Mouse (Mus musculus): Measurements from ENCODE around the gene Stra6. TPM values are rescaled to one million over a fixed set of nuclear protein-coding genes. Genes with fewer than 3 reads are reported as not detected.

Stra6 gene
- polyA plus RNA-seq (2014; fragmentation: Nextera tagmentation; extraction: Ambion mirVana) = 6.0 and 28.4 TPM in 2 replicates

GRCm38 (mm10) chr9:58063531-58063930, at the start of gene Stra6:
Gene Stra6 (plus strand): TSS chr9:58063788.
- H3K27ac ChIP-seq (ENCODE audit: low read depth, low read length) = no peak within 1 kb of the TSS
- no peak within 1 kb of the TSS for H3K4me3 ChIP-seq (ENCODE audit: low read depth, low read length)
- H3K4me2 ChIP-seq (ENCODE audit: low read depth, low read length) = no peak within 1 kb of the TSS
- H3K9ac ChIP-seq (replicated peaks; ENCODE audit: low read depth, low read length) = no peak within 1 kb of the TSS
- H3K36me3 ChIP-seq (ENCODE audit: control insufficient read depth, insufficient read depth, low read length) = no peaks in the 10 kb centered on the region
- no peaks in the 10 kb centered on the region for H3K9me3 ChIP-seq (ENCODE audit: control insufficient read depth, low read length)
- no peaks in the 10 kb centered on the region for H3K27me3 ChIP-seq (ENCODE audit: control insufficient read depth, insufficient read depth, low read length)
- H3K4me1 ChIP-seq (ENCODE audit: control insufficient read depth, insufficient read depth, low read length) = peaks cover 8% of the 10 kb centered on the region
- ATAC-seq (ENCODE audit: low read depth) = no peak
- 20% methylated on average over 3 of the region's 3 CpGs for WGBS

GRCm38 (mm10) chr9:58014393-58015160, 49.0 kb upstream of the Stra6 start:
- ATAC-seq (ENCODE audit: low read depth) = no peak
- no peak overlapping the region for H3K27ac ChIP-seq (ENCODE audit: low read depth, low read length)
- no peaks in the 10 kb centered on the region for H3K4me1 ChIP-seq (ENCODE audit: control insufficient read depth, insufficient read depth, low read length)
- WGBS = 63% methylated on average over 8 of the region's 8 CpGs
- no peak overlapping the region for H3K4me3 ChIP-seq (ENCODE audit: low read depth, low read length)
- no peaks in the 10 kb centered on the region for H3K36me3 ChIP-seq (ENCODE audit: control insufficient read depth, insufficient read depth, low read length)
- no peak overlapping the region for H3K9ac ChIP-seq (replicated peaks; ENCODE audit: low read depth, low read length)
- no peak overlapping the region for H3K4me2 ChIP-seq (ENCODE audit: low read depth, low read length)
- no peaks in the 10 kb centered on the region for H3K9me3 ChIP-seq (ENCODE audit: control insufficient read depth, low read length)
- H3K27me3 ChIP-seq (ENCODE audit: control insufficient read depth, insufficient read depth, low read length) = no peaks in the 10 kb centered on the region

- Histone ChIP-seq H3K9me3 (ENCODE audit: control insufficient read depth, low read length) (no peaks in the 10 kb centered on the region), H3K27me3 (ENCODE audit: control insufficient read depth, insufficient read depth, low read length) (no peaks in the 10 kb centered on the region), H3K4me2 (ENCODE audit: low read depth, low read length) (no peak overlapping the region), H3K4me3 (ENCODE audit: low read depth, low read length) (no peak overlapping the region), H3K27ac (ENCODE audit: low read depth, low read length) (no peak overlapping the region), H3K4me1 (ENCODE audit: control insufficient read depth, insufficient read depth, low read length) (no peaks in the 10 kb centered on the region), H3K9ac (replicated peaks; ENCODE audit: low read depth, low read length) (no peak overlapping the region), H3K36me3 (ENCODE audit: control insufficient read depth, insufficient read depth, low read length) (no peaks in the 10 kb centered on the region)
- WGBS = 89% methylated on average over 6 of the region's 6 CpGs
- no peak for ATAC-seq (ENCODE audit: low read depth)
Observed at GRCm38 (mm10) chr9:58015856-58016255, 47.7 kb upstream of the Stra6 start.

- no peak for ATAC-seq (ENCODE audit: low read depth)
- no peak overlapping the region for H3K4me3 ChIP-seq (ENCODE audit: low read depth, low read length)
- WGBS = 76% methylated on average over 3 of the region's 3 CpGs
- H3K36me3 ChIP-seq (ENCODE audit: control insufficient read depth, insufficient read depth, low read length) = no peaks in the 10 kb centered on the region
- H3K4me1 ChIP-seq (ENCODE audit: control insufficient read depth, insufficient read depth, low read length) = no peaks in the 10 kb centered on the region
- H3K27me3 ChIP-seq (ENCODE audit: control insufficient read depth, insufficient read depth, low read length) = no peaks in the 10 kb centered on the region
- no peak overlapping the region for H3K4me2 ChIP-seq (ENCODE audit: low read depth, low read length)
- no peak overlapping the region for H3K27ac ChIP-seq (ENCODE audit: low read depth, low read length)
- no peaks in the 10 kb centered on the region for H3K9me3 ChIP-seq (ENCODE audit: control insufficient read depth, low read length)
- H3K9ac ChIP-seq (replicated peaks; ENCODE audit: low read depth, low read length) = no peak overlapping the region
Observed at GRCm38 (mm10) chr9:58016962-58017361, 46.6 kb upstream of the Stra6 start.

- no peak for ATAC-seq (ENCODE audit: low read depth)
- Histone ChIP-seq H3K9me3 (ENCODE audit: control insufficient read depth, low read length) (no peaks in the 10 kb centered on the region), H3K27me3 (ENCODE audit: control insufficient read depth, insufficient read depth, low read length) (no peaks in the 10 kb centered on the region), H3K4me3 (ENCODE audit: low read depth, low read length) (no peak overlapping the region), H3K4me1 (ENCODE audit: control insufficient read depth, insufficient read depth, low read length) (no peaks in the 10 kb centered on the region), H3K36me3 (ENCODE audit: control insufficient read depth, insufficient read depth, low read length) (no peaks in the 10 kb centered on the region), H3K9ac (replicated peaks; ENCODE audit: low read depth, low read length) (no peak overlapping the region), H3K4me2 (ENCODE audit: low read depth, low read length) (no peak overlapping the region), H3K27ac (ENCODE audit: low read depth, low read length) (no peak overlapping the region)
- 87% methylated on average over 5 of the region's 5 CpGs for WGBS
Observed at GRCm38 (mm10) chr9:58018385-58018784, 45.2 kb upstream of the Stra6 start.

- Histone ChIP-seq H3K9ac (replicated peaks; ENCODE audit: low read depth, low read length) (no peak overlapping the region), H3K36me3 (ENCODE audit: control insufficient read depth, insufficient read depth, low read length) (no peaks in the 10 kb centered on the region), H3K4me3 (ENCODE audit: low read depth, low read length) (no peak overlapping the region), H3K27ac (ENCODE audit: low read depth, low read length) (no peak overlapping the region), H3K9me3 (ENCODE audit: control insufficient read depth, low read length) (no peaks in the 10 kb centered on the region), H3K4me1 (ENCODE audit: control insufficient read depth, insufficient read depth, low read length) (no peaks in the 10 kb centered on the region), H3K27me3 (ENCODE audit: control insufficient read depth, insufficient read depth, low read length) (no peaks in the 10 kb centered on the region), H3K4me2 (ENCODE audit: low read depth, low read length) (no peak overlapping the region)
- no peak for ATAC-seq (ENCODE audit: low read depth)
- WGBS = 95% methylated on average over 9 of the region's 9 CpGs
Observed at GRCm38 (mm10) chr9:58025995-58026394, 37.6 kb upstream of the Stra6 start.

- H3K9me3 ChIP-seq (ENCODE audit: control insufficient read depth, low read length) = no peaks in the 10 kb centered on the region
- no peak for ATAC-seq (ENCODE audit: low read depth)
- no peaks in the 10 kb centered on the region for H3K4me1 ChIP-seq (ENCODE audit: control insufficient read depth, insufficient read depth, low read length)
- H3K4me2 ChIP-seq (ENCODE audit: low read depth, low read length) = no peak overlapping the region
- H3K36me3 ChIP-seq (ENCODE audit: control insufficient read depth, insufficient read depth, low read length) = no peaks in the 10 kb centered on the region
- H3K27ac ChIP-seq (ENCODE audit: low read depth, low read length) = no peak overlapping the region
- no peaks in the 10 kb centered on the region for H3K27me3 ChIP-seq (ENCODE audit: control insufficient read depth, insufficient read depth, low read length)
- no peak overlapping the region for H3K4me3 ChIP-seq (ENCODE audit: low read depth, low read length)
- WGBS = 46% methylated on average over 2 of the region's 2 CpGs
- H3K9ac ChIP-seq (replicated peaks; ENCODE audit: low read depth, low read length) = no peak overlapping the region
Observed at GRCm38 (mm10) chr9:58027426-58028180, 36.0 kb upstream of the Stra6 start.

GRCm38 (mm10) chr9:58028841-58029240, 34.7 kb upstream of the Stra6 start:
- H3K4me3 ChIP-seq (ENCODE audit: low read depth, low read length) = no peak overlapping the region

GRCm38 (mm10) chr9:58029635-58030034, 34.0 kb upstream of the Stra6 start:
- H3K27ac ChIP-seq (ENCODE audit: low read depth, low read length) = no peak overlapping the region
- H3K9me3 ChIP-seq (ENCODE audit: control insufficient read depth, low read length) = no peaks in the 10 kb centered on the region
- no peak overlapping the region for H3K9ac ChIP-seq (replicated peaks; ENCODE audit: low read depth, low read length)
- WGBS = 85% methylated on average over 6 of the region's 6 CpGs
- H3K4me2 ChIP-seq (ENCODE audit: low read depth, low read length) = no peak overlapping the region
- ATAC-seq (ENCODE audit: low read depth) = no peak
- no peaks in the 10 kb centered on the region for H3K4me1 ChIP-seq (ENCODE audit: control insufficient read depth, insufficient read depth, low read length)
- H3K36me3 ChIP-seq (ENCODE audit: control insufficient read depth, insufficient read depth, low read length) = no peaks in the 10 kb centered on the region
- no peak overlapping the region for H3K4me3 ChIP-seq (ENCODE audit: low read depth, low read length)
- H3K27me3 ChIP-seq (ENCODE audit: control insufficient read depth, insufficient read depth, low read length) = no peaks in the 10 kb centered on the region

More at GRCm38 (mm10) chr9:58028841-58029240, 34.7 kb upstream of the Stra6 start:
- WGBS = 81% methylated on average over 5 of the region's 5 CpGs
- Histone ChIP-seq H3K27me3 (ENCODE audit: control insufficient read depth, insufficient read depth, low read length) (no peaks in the 10 kb centered on the region), H3K9ac (replicated peaks; ENCODE audit: low read depth, low read length) (no peak overlapping the region), H3K27ac (ENCODE audit: low read depth, low read length) (no peak overlapping the region), H3K9me3 (ENCODE audit: control insufficient read depth, low read length) (no peaks in the 10 kb centered on the region), H3K4me1 (ENCODE audit: control insufficient read depth, insufficient read depth, low read length) (no peaks in the 10 kb centered on the region), H3K36me3 (ENCODE audit: control insufficient read depth, insufficient read depth, low read length) (no peaks in the 10 kb centered on the region), H3K4me2 (ENCODE audit: low read depth, low read length) (no peak overlapping the region)
- no peak for ATAC-seq (ENCODE audit: low read depth)
